Mouse (Mus musculus) kidney, adult 2 months (tissue): ENCODE measurements around the gene D630003M21Rik. TPM values are rescaled to one million over a fixed set of nuclear protein-coding genes. Genes with fewer than 3 reads are reported as not detected.

Experiments
- DNase-seq: peaks from one replicate; pipeline ENCODE4 v3.0.0; 2021
- H3K27ac ChIP-seq: fragments of 200-500 bp; 2 replicates; pipeline ENCODE4 v1.5.1; 2012; ENCODE audit warnings: low read depth, low read length, control low read depth, inconsistent platforms; ENCODE audit not compliant: insufficient read depth
- H3K27me3 ChIP-seq: fragments of 200-500 bp; replicated peaks from 2 replicates; pipeline ENCODE4 v1.6.1; 2012; ENCODE audit warnings: mild to moderate bottlenecking, moderate library complexity, low read length, inconsistent platforms; ENCODE audit not compliant: control insufficient read depth, insufficient read depth
- H3K36me3 ChIP-seq: fragments of 200-500 bp; 2 replicates; pipeline ENCODE4 v1.6.1; 2012; ENCODE audit warnings: mild to moderate bottlenecking, moderate library complexity, low read length, inconsistent platforms; ENCODE audit not compliant: control insufficient read depth, insufficient read depth
- H3K4me1 ChIP-seq: fragments of 200-500 bp; 2 replicates; pipeline ENCODE4 v1.6.1; 2011; ENCODE audit warnings: low read length; ENCODE audit not compliant: control insufficient read depth, insufficient read depth
- H3K4me3 ChIP-seq: fragments of 200-500 bp; 2 replicates; pipeline ENCODE4 v1.5.1; 2011; ENCODE audit warnings: mild to moderate bottlenecking, low read depth, low read length, control low read depth; ENCODE audit not compliant: insufficient read depth
- CTCF ChIP-seq: fragments of 200-500 bp; conservative IDR thresholded peaks from 2 replicates; pipeline ENCODE4 v1.5.1; 2011; ENCODE audit warnings: low read depth, mild to moderate bottlenecking, control low read depth, low read length, moderate library complexity, mixed read lengths; ENCODE audit not compliant: insufficient read depth, insufficient read length
- POLR2A ChIP-seq: fragments of 200-500 bp; IDR thresholded peaks from one replicate; pipeline ENCODE4 v1.6.1; 2011; ENCODE audit warnings: low read depth, low read length, control low read depth
- WGBS: fragments of 180-500 bp; shearing (Covaris S2); methylation state at CpG from one replicate; pipeline ENCODE4 v1.1.7; 2018; 5-methylcytosine and 5-hydroxymethylcytosine counted together
- polyA plus RNA-seq: library from polyadenylated mRNA; depleted of rRNA; stranded (reverse); fragments of >200 nt; gene quantifications from 2 replicates; pipeline ENCODE4 v1.2.3, GENCODE M21; 2012

Gene D630003M21Rik
- polyA plus RNA-seq, 1 experiment = 2.0 TPM

DNA sequence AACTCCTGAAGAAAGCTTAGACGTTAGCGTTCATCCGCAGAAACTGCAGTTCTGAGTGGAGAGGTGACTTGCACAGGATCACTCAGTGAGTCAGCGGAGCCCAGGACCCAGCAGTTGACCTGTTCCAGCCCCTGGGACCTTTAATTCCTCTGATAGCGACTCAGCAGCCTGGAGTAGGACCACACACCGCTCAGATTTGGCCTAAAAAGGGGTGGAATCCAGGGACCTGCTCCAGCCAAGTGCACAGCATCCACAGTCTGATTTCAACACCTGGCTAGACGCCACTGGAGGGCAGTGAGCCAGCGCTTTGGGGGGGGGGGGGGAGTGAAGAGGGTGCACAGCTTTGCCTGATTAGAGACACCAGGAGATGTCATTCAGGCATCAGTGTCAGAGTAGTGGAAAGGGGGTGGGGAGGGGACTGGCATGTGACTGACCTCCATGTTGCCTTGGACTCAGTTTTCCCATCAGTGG lies 60.2 kb downstream of the D630003M21Rik start:
- no peak for TF ChIP-seq CTCF
- no peak for TF ChIP-seq POLR2A

DNA sequence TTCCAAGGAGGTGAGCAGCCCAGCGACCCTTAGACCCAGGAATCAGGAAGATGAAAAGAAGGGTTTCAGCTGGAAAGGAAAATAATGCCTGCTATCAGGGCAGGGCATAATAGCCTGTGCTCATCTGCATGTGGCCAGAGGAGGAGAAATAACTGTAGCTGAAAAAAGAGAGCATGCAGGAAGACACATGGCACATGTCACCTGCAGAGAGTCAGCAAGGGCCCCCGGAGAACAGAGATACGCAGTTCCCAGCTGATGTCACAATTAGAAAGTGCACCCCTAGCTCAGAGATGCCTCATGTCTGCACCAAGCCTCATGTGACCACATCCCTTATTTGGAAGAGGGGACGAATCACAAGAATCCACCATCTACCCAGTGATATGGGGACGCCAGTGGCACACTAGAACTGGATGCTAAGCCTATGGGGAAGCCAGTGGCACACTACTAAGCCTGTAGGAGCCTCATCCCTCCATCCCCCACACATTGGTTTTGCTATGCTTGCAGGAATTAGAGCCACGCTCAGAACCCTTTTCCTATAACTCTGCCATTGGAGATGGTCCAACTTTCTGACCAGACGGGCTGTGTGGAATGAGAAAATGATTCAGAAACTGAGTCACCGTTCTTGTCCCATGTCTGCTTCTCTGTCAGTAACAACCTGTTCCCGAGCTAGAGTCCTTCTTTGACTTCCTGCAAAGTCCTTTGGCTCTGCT lies 61.4 kb downstream of the D630003M21Rik start:
- no peak for TF ChIP-seq CTCF
- TF ChIP-seq POLR2A = no peak
- no peak for DNase-seq
- Histone ChIP-seq H3K4me3 (no peak overlapping the region), H3K27ac (no peak overlapping the region), H3K4me1 (peaks cover 4% of the 10 kb centered on the region; the same call in 1 of the 2 replicates), H3K36me3 (no peaks in the 10 kb centered on the region), H3K27me3 (no peaks in the 10 kb centered on the region)
- 67% methylated on average over 9 of the region's 9 CpGs for WGBS

More for the DNA sequence above, 60.2 kb downstream of the D630003M21Rik start:
- no peak for DNase-seq
- peaks cover 4% of the 10 kb centered on the region; the same call in 1 of the 2 replicates for H3K4me1 ChIP-seq
- H3K27ac ChIP-seq = no peak overlapping the region
- WGBS = 58% methylated on average over 8 of the region's 8 CpGs
- no peak overlapping the region for H3K4me3 ChIP-seq
- H3K36me3 ChIP-seq = no peaks in the 10 kb centered on the region
- no peaks in the 10 kb centered on the region for H3K27me3 ChIP-seq

DNA sequence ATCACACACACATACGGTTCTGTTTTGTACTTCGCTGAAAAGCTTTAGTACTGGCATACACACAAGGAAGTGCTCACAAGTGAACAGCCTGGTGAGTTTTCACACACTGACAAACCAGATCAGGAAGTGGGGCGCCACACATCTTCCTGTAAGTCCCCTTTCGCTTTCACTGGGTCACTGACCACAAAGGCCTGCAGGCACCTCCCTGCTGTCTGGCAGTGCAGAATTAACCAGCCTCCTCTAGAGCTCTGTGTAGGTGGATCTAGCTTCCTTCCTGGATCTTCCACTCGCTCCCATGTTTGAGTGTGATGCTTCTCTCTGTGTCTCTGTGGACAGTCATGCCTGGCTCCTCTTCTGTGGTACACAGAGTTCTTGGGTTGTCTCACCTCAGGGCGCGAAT lies 62.4 kb downstream of the D630003M21Rik start:
- Histone ChIP-seq H3K27me3 (no peaks in the 10 kb centered on the region), H3K4me1 (peaks cover 4% of the 10 kb centered on the region; the same call in 1 of the 2 replicates), H3K4me3 (no peak overlapping the region), H3K27ac (peak overlapping the region; percentile 70), H3K36me3 (no peaks in the 10 kb centered on the region)
- no peak for TF ChIP-seq CTCF
- no peak for TF ChIP-seq POLR2A
- 52% methylated on average over 7 of the region's 7 CpGs for WGBS
- DNase-seq = peak; percentile 80

DNA sequence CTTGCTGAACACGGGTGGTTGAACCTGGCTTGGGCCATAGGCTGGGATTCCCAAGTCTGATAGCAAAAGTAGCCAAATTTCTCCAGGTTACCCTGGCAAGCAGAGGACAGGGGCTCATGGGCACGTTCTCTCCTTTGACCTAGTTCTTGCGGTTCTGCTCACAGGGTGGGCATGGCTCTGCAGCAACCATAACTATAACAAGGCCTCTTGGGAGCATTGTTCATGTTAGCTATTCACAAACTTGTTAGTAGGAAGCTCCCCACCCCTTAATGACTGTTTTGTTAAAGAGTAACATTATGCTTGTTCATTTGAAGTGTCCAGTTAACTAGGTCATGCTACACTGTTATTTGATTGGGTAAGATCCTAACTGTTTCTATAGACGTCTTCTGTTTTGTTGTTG lies 63.2 kb downstream of the D630003M21Rik start:
- no peak for TF ChIP-seq CTCF
- no peak for TF ChIP-seq POLR2A
- H3K4me1 ChIP-seq = peaks cover 4% of the 10 kb centered on the region; the same call in 1 of the 2 replicates
- DNase-seq = peak; percentile 56
- no peak overlapping the region for H3K4me3 ChIP-seq
- no peaks in the 10 kb centered on the region for H3K27me3 ChIP-seq
- no peak overlapping the region for H3K27ac ChIP-seq
- 50% methylated on average over 4 of the region's 4 CpGs for WGBS
- no peaks in the 10 kb centered on the region for H3K36me3 ChIP-seq

DNA sequence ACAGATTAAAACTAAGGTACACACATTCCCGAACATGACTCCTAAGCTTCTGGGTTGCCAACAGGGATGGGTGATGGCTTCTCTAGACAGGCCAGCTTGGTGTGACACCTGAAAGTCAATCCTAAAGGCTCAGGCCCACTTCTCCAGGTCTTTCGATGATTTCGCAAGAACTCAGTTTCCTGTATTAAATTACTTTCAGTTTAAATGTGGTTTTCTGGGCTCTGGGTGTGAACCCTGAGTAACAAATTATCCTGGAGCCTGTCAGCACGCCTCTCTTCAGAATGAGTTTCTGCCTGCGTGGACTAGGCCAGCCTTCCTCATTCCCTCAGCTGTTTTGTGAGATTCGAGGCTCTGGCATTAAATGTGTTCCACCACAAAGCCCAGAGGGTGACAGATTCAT lies 66.0 kb downstream of the D630003M21Rik start:
- no peak overlapping the region for H3K4me3 ChIP-seq
- no peak overlapping the region for H3K27ac ChIP-seq
- DNase-seq = no peak
- peaks cover 4% of the 10 kb centered on the region; the same call in 1 of the 2 replicates for H3K4me1 ChIP-seq
- no peaks in the 10 kb centered on the region for H3K36me3 ChIP-seq
- WGBS = 65% methylated on average over 6 of the region's 6 CpGs
- TF ChIP-seq POLR2A (no peak), CTCF (no peak)
- no peaks in the 10 kb centered on the region for H3K27me3 ChIP-seq

DNA sequence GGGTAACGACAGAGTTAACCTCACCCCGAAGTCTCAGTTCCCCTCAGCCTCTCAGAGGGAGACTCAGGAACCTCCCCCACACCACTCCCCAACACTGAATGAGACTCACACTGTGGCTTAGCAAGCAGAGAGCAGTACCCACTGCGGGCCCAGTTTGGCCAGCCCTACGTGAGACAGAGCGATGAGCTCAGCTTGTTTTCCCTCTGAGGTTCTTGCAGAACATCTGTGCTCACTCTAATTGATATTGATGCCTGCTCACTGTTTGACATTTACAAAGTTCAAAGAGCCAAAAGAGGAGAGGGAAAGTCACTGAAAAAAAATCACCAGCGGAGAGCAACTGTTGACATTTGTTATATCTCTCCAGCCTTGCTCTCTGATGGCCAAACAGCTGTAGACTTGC lies 67.3 kb downstream of the D630003M21Rik start:
- WGBS = 67% methylated on average over 6 of the region's 6 CpGs
- no peaks in the 10 kb centered on the region for H3K27me3 ChIP-seq
- H3K4me3 ChIP-seq = no peak overlapping the region
- DNase-seq = no peak
- peaks cover 3% of the 10 kb centered on the region; the same call in 1 of the 2 replicates for H3K4me1 ChIP-seq
- no peaks in the 10 kb centered on the region for H3K36me3 ChIP-seq
- no peak overlapping the region for H3K27ac ChIP-seq
- TF ChIP-seq CTCF (no peak), POLR2A (no peak)

DNA sequence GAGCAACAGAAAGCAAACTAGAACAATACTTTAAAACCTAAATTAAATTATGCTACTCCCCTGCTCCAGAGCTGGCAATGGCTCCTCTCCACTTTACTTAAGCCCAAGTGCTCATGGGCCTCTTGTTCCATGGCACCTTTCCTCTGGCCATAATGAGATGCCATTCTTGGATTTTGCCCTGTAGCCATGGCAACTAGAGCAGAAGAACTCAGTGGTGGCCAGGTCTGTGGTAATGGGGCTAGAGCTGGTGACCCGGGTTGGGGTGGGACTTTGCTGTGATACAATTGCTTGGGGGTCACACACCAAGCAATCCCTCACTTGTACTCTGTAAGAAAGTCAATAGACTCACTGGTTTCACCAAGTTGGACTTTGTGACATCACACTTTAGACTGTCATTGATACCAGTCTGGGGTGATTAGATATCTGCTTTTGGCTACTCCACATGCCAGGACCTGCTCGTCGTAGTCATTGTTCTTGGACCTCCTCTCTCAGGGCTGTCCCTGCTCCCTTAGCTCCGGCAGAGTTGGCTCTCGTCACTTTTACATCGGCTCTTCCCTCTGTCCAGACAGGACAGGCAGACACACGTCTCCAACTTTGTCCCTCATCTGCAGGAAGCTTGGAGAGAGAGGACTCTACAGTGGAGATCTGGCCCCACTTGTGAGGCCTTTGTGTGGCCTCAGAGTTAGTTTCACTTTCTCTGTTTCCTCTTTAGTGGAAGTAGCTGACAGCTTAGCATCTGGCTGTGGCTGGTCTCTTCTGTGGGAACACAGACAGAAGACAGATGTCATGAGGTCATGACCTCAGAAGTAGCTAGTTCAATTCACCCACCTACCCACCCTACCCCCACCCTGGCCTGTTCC lies 69.4 kb downstream of the D630003M21Rik start:
- TF ChIP-seq POLR2A (no peak), CTCF (no peak)
- H3K4me1 ChIP-seq = no peaks in the 10 kb centered on the region
- no peaks in the 10 kb centered on the region for H3K36me3 ChIP-seq
- WGBS = 53% methylated on average over 7 of the region's 7 CpGs
- peak overlapping the region; percentile 22; the same call in 1 of the 2 replicates for H3K27ac ChIP-seq
- peak; percentile 78 for DNase-seq
- no peaks in the 10 kb centered on the region for H3K27me3 ChIP-seq
- no peak overlapping the region for H3K4me3 ChIP-seq
